Mouse (Mus musculus) MEL (cell line): Measurements from ENCODE around the gene Adam30.

Experiments
- CTCF ChIP-seq, 3 experiments: IDR thresholded peaks in 2 of 3; conservative IDR thresholded peaks in 1 of 3; 2 replicates each; pipeline ENCODE4 v1.5.1; 2011 to 2012; ENCODE audit warnings: low read length in 3 of 3, low read depth in 2 of 3, mild to moderate bottlenecking in 2 of 3, improper control_type of control experiment in 1 of 3, inconsistent platforms in 1 of 3, mixed read lengths in 1 of 3, moderate library complexity in 1 of 3; ENCODE audit not compliant: control insufficient read depth in 1 of 3, insufficient read depth in 1 of 3, poor library complexity in 1 of 3, severe bottlenecking in 1 of 3
- GATA1 ChIP-seq: IDR thresholded peaks from 2 replicates; pipeline ENCODE4 v1.6.1; 2011; ENCODE audit warnings: low read depth, low read length, improper control_type of control experiment
- MEF2A ChIP-seq: IDR thresholded peaks from 2 replicates; pipeline ENCODE4 v1.6.1; 2014; ENCODE audit warnings: low read depth, mild to moderate bottlenecking, inconsistent platforms, low read length, improper control_type of control experiment; ENCODE audit not compliant: poor library complexity, insufficient replicate concordance, severe bottlenecking; ENCODE audit errors: extremely low read depth
- UBTF ChIP-seq: IDR thresholded peaks from 2 replicates; pipeline ENCODE4 v1.6.1; 2012; ENCODE audit warnings: low read depth, mild to moderate bottlenecking, inconsistent platforms, low read length, improper control_type of control experiment, moderate library complexity, borderline replicate concordance; ENCODE audit not compliant: insufficient read depth

- TF ChIP-seq UBTF = no peak
- TF ChIP-seq MEF2A = no peak
- no peak for TF ChIP-seq CTCF (IDR thresholded peaks at IDR 0.05 in 2 of 3, conservative IDR thresholded peaks at IDR 0.05 in 1 of 3; ENCODE audit: control insufficient read depth in 1 of 3, insufficient read depth in 1 of 3, low read depth in 2 of 3, low read length in 3 of 3, poor library complexity in 1 of 3, severe bottlenecking in 1 of 3)
- TF ChIP-seq GATA1 = no peak
Measured at GRCm38 (mm10) chr3:98145204-98145603, 15.2 kb upstream of the Adam30 start.
